Mouse (Mus musculus): ENCODE data around the gene Grip1. TPM values are rescaled to one million over a fixed set of nuclear protein-coding genes. Genes with fewer than 3 reads are reported as not detected.

Grip1 gene
- total and polyA plus RNA-seq, 2 experiments from 2014 or later = 0.38 to 0.67 TPM

DNA sequence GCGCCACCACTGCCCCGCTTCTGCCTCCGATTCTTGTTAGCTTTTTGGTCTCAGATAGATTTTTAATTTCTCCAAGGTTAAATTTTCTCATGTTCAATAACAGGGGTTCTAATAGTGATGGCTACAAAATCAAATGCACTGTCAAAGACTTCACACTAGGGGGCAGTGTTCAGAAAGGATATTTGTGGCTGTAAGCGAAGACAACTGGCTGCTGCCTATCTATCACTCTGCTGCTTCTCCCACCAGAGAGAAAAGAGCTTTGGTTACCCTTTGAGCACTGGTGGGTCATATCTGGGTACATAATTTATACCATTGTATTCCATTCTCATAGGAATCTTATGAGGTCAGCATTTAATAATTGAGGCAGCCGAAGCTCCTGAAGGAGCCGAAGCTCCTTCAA is 431.9 kb downstream of the Grip1 start:
- ATAC-seq (ENCODE audit: insufficient read depth, low read depth) = no peak

DNA sequence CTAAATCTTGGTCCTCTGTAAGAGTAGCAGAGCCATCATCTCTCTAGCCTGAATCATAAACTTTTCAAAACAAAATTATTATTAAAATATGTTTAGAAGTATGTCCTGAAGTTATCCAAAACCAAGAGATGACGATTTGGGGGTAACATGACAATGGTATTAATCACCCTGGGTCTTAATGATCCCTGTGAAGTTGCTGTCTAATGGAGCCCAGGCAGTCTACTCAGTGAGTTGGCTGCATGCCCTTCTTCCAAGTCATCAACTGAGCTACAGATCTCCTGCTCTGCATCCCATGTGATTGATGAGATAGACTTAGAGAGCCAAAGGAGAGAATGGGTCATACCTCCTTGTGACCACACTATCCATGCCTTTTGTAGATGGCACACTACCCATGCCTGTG is 433.1 kb downstream of the Grip1 start:
- ATAC-seq (ENCODE audit: insufficient read depth, low read depth) = no peak
- Histone ChIP-seq H3K27me3 (ENCODE audit: control insufficient read depth, insufficient read depth, low read length) (no peaks in the 10 kb centered on the region), H3K27ac (ENCODE audit: low read depth) (no peak overlapping the region), H3K4me1 (ENCODE audit: control insufficient read depth, insufficient read depth) (no peaks in the 10 kb centered on the region), H3K4me2 (ENCODE audit: low read depth, low read length) (no peak overlapping the region), H3K9me3 (replicated peaks; ENCODE audit: control insufficient read depth, low read length) (no peaks in the 10 kb centered on the region; the same call in 1 of the 2 replicates), H3K4me3 (ENCODE audit: low read depth, low read length) (no peak overlapping the region), H3K9ac (replicated peaks; ENCODE audit: low read depth, low read length) (no peak overlapping the region), H3K36me3 (replicated peaks; ENCODE audit: control insufficient read depth, insufficient read depth, low read length) (no peaks in the 10 kb centered on the region)
- 55% methylated on average over 1 of the region's 1 CpGs for WGBS
- TF ChIP-seq CTCF (IDR thresholded peaks at IDR 0.05; ENCODE audit: low read depth) (no peak), EP300 (IDR thresholded peaks at IDR 0.05; ENCODE audit: low read depth) (no peak)
- DNase-seq (ENCODE audit: low spot score) = no peak

More for the DNA sequence above, 431.9 kb downstream of the Grip1 start:
- Histone ChIP-seq H3K9me3 (replicated peaks; ENCODE audit: control insufficient read depth, low read length) (no peaks in the 10 kb centered on the region), H3K27me3 (ENCODE audit: control insufficient read depth, insufficient read depth, low read length) (no peaks in the 10 kb centered on the region), H3K4me3 (ENCODE audit: low read depth, low read length) (no peak overlapping the region), H3K4me1 (ENCODE audit: control insufficient read depth, insufficient read depth) (no peaks in the 10 kb centered on the region), H3K36me3 (replicated peaks; ENCODE audit: control insufficient read depth, insufficient read depth, low read length) (no peaks in the 10 kb centered on the region), H3K27ac (ENCODE audit: low read depth) (no peak overlapping the region), H3K4me2 (ENCODE audit: low read depth, low read length) (no peak overlapping the region), H3K9ac (replicated peaks; ENCODE audit: low read depth, low read length) (no peak overlapping the region)
- WGBS = 72% methylated on average over 6 of the region's 6 CpGs
- DNase-seq (ENCODE audit: low spot score) = no peak
- TF ChIP-seq CTCF (IDR thresholded peaks at IDR 0.05; ENCODE audit: low read depth) = peak; percentile 61
- no peak for TF ChIP-seq EP300 (IDR thresholded peaks at IDR 0.05; ENCODE audit: low read depth)

DNA sequence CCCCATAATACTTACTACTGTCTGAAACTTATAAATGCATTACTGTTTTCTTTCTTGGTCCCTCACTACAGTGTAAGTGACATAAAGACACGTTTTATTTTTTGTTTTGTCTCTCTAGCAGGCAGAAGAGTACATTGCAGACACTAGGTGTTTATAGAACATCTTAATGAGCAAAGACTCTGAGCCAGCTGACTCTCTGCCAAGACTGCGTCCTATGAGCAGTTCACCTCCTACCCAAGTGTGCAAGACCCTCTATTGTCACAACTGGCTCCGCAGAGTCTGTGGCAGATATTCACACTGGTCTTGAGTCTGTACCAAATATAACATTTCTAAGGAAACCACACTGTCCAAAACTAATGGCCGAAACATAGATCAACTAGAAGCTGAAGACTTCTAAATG is 449.1 kb downstream of the Grip1 start:
- no peak overlapping the region for H3K4me3 ChIP-seq (ENCODE audit: low read depth, low read length)
- H3K4me2 ChIP-seq (ENCODE audit: low read depth, low read length) = no peak overlapping the region
- 0 out of 2 replicates have a peak, but pooled peaks cover 3% of the 10 kb centered on the region for H3K9me3 ChIP-seq (replicated peaks; ENCODE audit: control insufficient read depth, low read length)
- no peaks in the 10 kb centered on the region for H3K36me3 ChIP-seq (replicated peaks; ENCODE audit: control insufficient read depth, insufficient read depth, low read length)
- no peaks in the 10 kb centered on the region for H3K4me1 ChIP-seq (ENCODE audit: control insufficient read depth, insufficient read depth)
- ATAC-seq (ENCODE audit: insufficient read depth, low read depth) = no peak
- WGBS = 39% methylated on average over 4 of the region's 4 CpGs
- DNase-seq (ENCODE audit: low spot score) = no peak
- H3K9ac ChIP-seq (replicated peaks; ENCODE audit: low read depth, low read length) = no peak overlapping the region
- TF ChIP-seq CTCF (IDR thresholded peaks at IDR 0.05; ENCODE audit: low read depth) (no peak), EP300 (IDR thresholded peaks at IDR 0.05; ENCODE audit: low read depth) (no peak)
- no peaks in the 10 kb centered on the region for H3K27me3 ChIP-seq (ENCODE audit: control insufficient read depth, insufficient read depth, low read length)
- H3K27ac ChIP-seq (ENCODE audit: low read depth) = no peak overlapping the region

DNA sequence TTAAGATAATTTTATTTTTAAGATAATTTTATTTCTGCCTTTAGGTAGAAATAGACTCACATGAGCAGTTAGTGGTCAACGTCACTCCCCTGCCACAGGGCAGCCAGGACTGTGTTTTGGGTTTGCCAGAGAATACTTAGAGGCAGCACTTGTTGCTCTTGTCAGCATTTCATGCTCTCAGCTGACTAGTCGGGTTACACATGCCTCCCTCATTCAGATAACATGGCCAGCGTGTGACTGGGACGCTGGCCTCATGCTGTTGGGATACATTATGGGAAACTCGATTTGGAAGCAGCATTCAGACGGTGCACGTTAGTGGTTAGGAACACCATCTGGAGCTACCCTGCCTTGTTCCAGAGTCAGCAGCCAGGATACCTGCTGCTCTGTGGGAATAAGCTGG is 453.2 kb downstream of the Grip1 start:
- DNase-seq (ENCODE audit: low spot score) (peak; percentile 17), ATAC-seq (ENCODE audit: insufficient read depth, low read depth) (peak; percentile 81)
- Histone ChIP-seq H3K36me3 (replicated peaks; ENCODE audit: control insufficient read depth, insufficient read depth, low read length) (no peaks in the 10 kb centered on the region), H3K4me3 (ENCODE audit: low read depth, low read length) (no peak overlapping the region), H3K27me3 (ENCODE audit: control insufficient read depth, insufficient read depth, low read length) (no peaks in the 10 kb centered on the region), H3K9me3 (replicated peaks; ENCODE audit: control insufficient read depth, low read length) (no peaks in the 10 kb centered on the region), H3K9ac (replicated peaks; ENCODE audit: low read depth, low read length) (no peak overlapping the region), H3K4me2 (ENCODE audit: low read depth, low read length) (no peak overlapping the region), H3K4me1 (ENCODE audit: control insufficient read depth, insufficient read depth) (no peaks in the 10 kb centered on the region), H3K27ac (ENCODE audit: low read depth) (no peak overlapping the region)
- no peak for TF ChIP-seq CTCF (IDR thresholded peaks at IDR 0.05; ENCODE audit: low read depth)
- no peak for TF ChIP-seq EP300 (IDR thresholded peaks at IDR 0.05; ENCODE audit: low read depth)
- WGBS = 33% methylated on average over 7 of the region's 7 CpGs

DNA sequence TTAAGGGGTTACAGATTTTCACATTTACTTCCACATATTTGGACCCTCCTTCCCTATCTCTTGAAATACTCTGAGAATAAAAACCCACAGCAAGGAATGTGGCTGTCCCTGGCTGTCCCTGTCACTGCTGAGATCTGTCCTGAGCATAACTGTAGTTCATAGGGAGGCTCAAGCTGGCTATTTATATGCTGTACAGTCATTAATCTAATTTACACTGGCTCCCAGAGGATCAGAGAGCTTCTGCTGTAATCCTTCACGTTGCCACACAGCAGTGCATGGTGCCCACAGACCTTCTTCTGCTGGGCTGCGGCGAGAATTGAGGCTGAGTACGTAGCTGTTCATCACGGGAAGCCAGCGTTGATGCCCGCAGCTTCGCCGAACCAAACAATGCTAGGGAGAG is 464.4 kb downstream of the Grip1 start:
- 80% methylated on average over 9 of the region's 9 CpGs for WGBS
- TF ChIP-seq EP300 (IDR thresholded peaks at IDR 0.05; ENCODE audit: low read depth) (no peak), CTCF (IDR thresholded peaks at IDR 0.05; ENCODE audit: low read depth) (no peak)
- no peak for DNase-seq (ENCODE audit: low spot score)
- H3K4me2 ChIP-seq (ENCODE audit: low read depth, low read length) = no peak overlapping the region
- no peak for ATAC-seq (ENCODE audit: insufficient read depth, low read depth)
- H3K4me1 ChIP-seq (ENCODE audit: control insufficient read depth, insufficient read depth) = no peaks in the 10 kb centered on the region
- H3K27ac ChIP-seq (ENCODE audit: low read depth) = no peak overlapping the region
- H3K4me3 ChIP-seq (ENCODE audit: low read depth, low read length) = no peak overlapping the region
- H3K36me3 ChIP-seq (replicated peaks; ENCODE audit: control insufficient read depth, insufficient read depth, low read length) = no peaks in the 10 kb centered on the region
- H3K9me3 ChIP-seq (replicated peaks; ENCODE audit: control insufficient read depth, low read length) = no peaks in the 10 kb centered on the region
- H3K27me3 ChIP-seq (ENCODE audit: control insufficient read depth, insufficient read depth, low read length) = no peaks in the 10 kb centered on the region
- H3K9ac ChIP-seq (replicated peaks; ENCODE audit: low read depth, low read length) = no peak overlapping the region

DNA sequence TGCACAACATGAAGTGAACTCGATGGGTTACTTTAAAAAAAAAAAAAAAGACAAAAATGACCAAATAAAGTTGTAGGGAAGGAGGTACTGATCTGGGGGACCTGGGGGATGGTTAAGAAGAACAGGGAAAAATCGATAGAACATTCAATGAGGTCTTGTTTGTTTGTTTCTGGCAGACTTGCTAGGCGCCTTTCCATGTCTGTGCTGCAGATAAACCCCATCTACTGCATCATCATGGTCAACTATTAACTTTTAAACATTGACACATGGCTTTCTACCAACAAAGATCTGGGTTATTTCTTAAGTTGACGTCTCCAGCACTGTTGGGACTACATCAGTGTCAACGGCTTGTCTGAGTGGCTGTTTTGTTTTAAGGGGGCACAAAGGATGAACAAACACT is 474.3 kb downstream of the Grip1 start:
- Histone ChIP-seq H3K27me3 (ENCODE audit: control insufficient read depth, insufficient read depth, low read length) (no peaks in the 10 kb centered on the region), H3K4me1 (ENCODE audit: control insufficient read depth, insufficient read depth) (no peaks in the 10 kb centered on the region), H3K4me3 (ENCODE audit: low read depth, low read length) (no peak overlapping the region), H3K9ac (replicated peaks; ENCODE audit: low read depth, low read length) (no peak overlapping the region), H3K4me2 (ENCODE audit: low read depth, low read length) (no peak overlapping the region), H3K27ac (ENCODE audit: low read depth) (no peak overlapping the region), H3K36me3 (replicated peaks; ENCODE audit: control insufficient read depth, insufficient read depth, low read length) (no peaks in the 10 kb centered on the region), H3K9me3 (replicated peaks; ENCODE audit: control insufficient read depth, low read length) (no peaks in the 10 kb centered on the region)
- TF ChIP-seq EP300 (IDR thresholded peaks at IDR 0.05; ENCODE audit: low read depth) = no peak
- no peak for TF ChIP-seq CTCF (IDR thresholded peaks at IDR 0.05; ENCODE audit: low read depth)
- no peak for DNase-seq (ENCODE audit: low spot score)
- WGBS = 73% methylated on average over 5 of the region's 5 CpGs
- ATAC-seq (ENCODE audit: insufficient read depth, low read depth) = no peak

All from heart, postnatal 0 days (tissue).